Mouse (Mus musculus): ENCODE results near the gene Pdpn. TPM values are rescaled to one million over a fixed set of nuclear protein-coding genes. Genes with fewer than 3 reads are reported as not detected.
A peak's percentile ranks its signal among the peaks of the same experiment; 100 is the strongest.

Pdpn gene
- polyA plus RNA-seq, 1 experiment = 2.2 TPM

GRCm38 (mm10) chr4:143313299-143313698 lies 13.9 kb upstream of the Pdpn start:
- Histone ChIP-seq H3K27me3 (ENCODE audit: control insufficient read depth, insufficient read depth, low read length) (no peaks in the 10 kb centered on the region), H3K4me1 (replicated peaks; ENCODE audit: control insufficient read depth, insufficient read depth, low read length) (no peaks in the 10 kb centered on the region), H3K27ac (ENCODE audit: control insufficient read depth, insufficient read depth, low read length) (no peak overlapping the region), H3K4me3 (ENCODE audit: control insufficient read depth, insufficient read depth, low read length) (no peak overlapping the region), H3K36me3 (ENCODE audit: control insufficient read depth, insufficient read depth, low read length) (no peaks in the 10 kb centered on the region)
- DNase-seq = no peak
- TF ChIP-seq POLR2A (IDR thresholded peaks at IDR 0.05; ENCODE audit: control insufficient read depth, extremely low read depth, insufficient read depth, low read length, poor library complexity) (no peak), CTCF (IDR thresholded peaks at IDR 0.05; ENCODE audit: borderline replicate concordance, control insufficient read depth, extremely low read depth, insufficient read depth, low read length, poor library complexity) (no peak)
- 72% methylated on average over 6 of the region's 6 CpGs for WGBS

GRCm38 (mm10) chr4:143311341-143311740 lies 12.0 kb upstream of the Pdpn start:
- peak; percentile 7 for DNase-seq
- WGBS = 52% methylated on average over 2 of the region's 2 CpGs

GRCm38 (mm10) chr4:143305987-143306772 lies 6.8 kb upstream of the Pdpn start:
- Histone ChIP-seq H3K4me1 (replicated peaks; ENCODE audit: control insufficient read depth, insufficient read depth, low read length) (no peaks in the 10 kb centered on the region), H3K27ac (ENCODE audit: control insufficient read depth, insufficient read depth, low read length) (no peak overlapping the region), H3K27me3 (ENCODE audit: control insufficient read depth, insufficient read depth, low read length) (no peaks in the 10 kb centered on the region), H3K36me3 (ENCODE audit: control insufficient read depth, insufficient read depth, low read length) (no peaks in the 10 kb centered on the region), H3K4me3 (ENCODE audit: control insufficient read depth, insufficient read depth, low read length) (no peak overlapping the region)
- TF ChIP-seq POLR2A (IDR thresholded peaks at IDR 0.05; ENCODE audit: control insufficient read depth, extremely low read depth, insufficient read depth, low read length, poor library complexity) (no peak), CTCF (IDR thresholded peaks at IDR 0.05; ENCODE audit: borderline replicate concordance, control insufficient read depth, extremely low read depth, insufficient read depth, low read length, poor library complexity) (no peak)
- WGBS = 62% methylated on average over 5 of the region's 5 CpGs
- DNase-seq = no peak

More at GRCm38 (mm10) chr4:143311341-143311740, 12.0 kb upstream of the Pdpn start:
- Histone ChIP-seq H3K4me1 (replicated peaks; ENCODE audit: control insufficient read depth, insufficient read depth, low read length) (no peaks in the 10 kb centered on the region), H3K27me3 (ENCODE audit: control insufficient read depth, insufficient read depth, low read length) (no peaks in the 10 kb centered on the region), H3K36me3 (ENCODE audit: control insufficient read depth, insufficient read depth, low read length) (no peaks in the 10 kb centered on the region), H3K27ac (ENCODE audit: control insufficient read depth, insufficient read depth, low read length) (no peak overlapping the region), H3K4me3 (ENCODE audit: control insufficient read depth, insufficient read depth, low read length) (no peak overlapping the region)
- TF ChIP-seq POLR2A (IDR thresholded peaks at IDR 0.05; ENCODE audit: control insufficient read depth, extremely low read depth, insufficient read depth, low read length, poor library complexity) (no peak), CTCF (IDR thresholded peaks at IDR 0.05; ENCODE audit: borderline replicate concordance, control insufficient read depth, extremely low read depth, insufficient read depth, low read length, poor library complexity) (no peak)

DNA sequence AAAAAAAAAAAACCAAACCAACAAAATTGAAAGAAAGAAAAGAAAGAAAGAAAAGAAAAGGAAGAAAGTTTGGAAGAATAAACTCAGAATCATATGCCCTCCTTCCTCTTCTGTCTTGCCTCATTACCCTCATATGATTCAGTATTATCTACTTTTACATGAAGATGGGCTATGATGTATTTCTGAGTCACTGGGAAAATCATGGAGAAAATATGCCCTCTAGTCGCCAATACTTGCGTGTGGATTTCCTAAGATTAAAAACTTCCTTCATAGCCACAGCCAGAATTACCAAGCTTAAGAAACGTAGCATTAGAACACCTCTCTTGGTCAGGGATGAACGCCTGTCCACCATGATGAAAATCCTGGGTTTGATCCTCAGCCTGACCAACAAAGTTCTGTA lies 5.7 kb upstream of the Pdpn start:
- no peak for DNase-seq
- Histone ChIP-seq H3K4me3 (ENCODE audit: control insufficient read depth, insufficient read depth, low read length) (no peak overlapping the region), H3K27me3 (ENCODE audit: control insufficient read depth, insufficient read depth, low read length) (no peaks in the 10 kb centered on the region; the same call in 1 of the 2 replicates), H3K27ac (ENCODE audit: control insufficient read depth, insufficient read depth, low read length) (no peak overlapping the region), H3K4me1 (replicated peaks; ENCODE audit: control insufficient read depth, insufficient read depth, low read length) (no peaks in the 10 kb centered on the region), H3K36me3 (ENCODE audit: control insufficient read depth, insufficient read depth, low read length) (no peaks in the 10 kb centered on the region)
- WGBS = 94% methylated on average over 4 of the region's 4 CpGs
- TF ChIP-seq CTCF (IDR thresholded peaks at IDR 0.05; ENCODE audit: borderline replicate concordance, control insufficient read depth, extremely low read depth, insufficient read depth, low read length, poor library complexity) (no peak), POLR2A (IDR thresholded peaks at IDR 0.05; ENCODE audit: control insufficient read depth, extremely low read depth, insufficient read depth, low read length, poor library complexity) (no peak)

DNA sequence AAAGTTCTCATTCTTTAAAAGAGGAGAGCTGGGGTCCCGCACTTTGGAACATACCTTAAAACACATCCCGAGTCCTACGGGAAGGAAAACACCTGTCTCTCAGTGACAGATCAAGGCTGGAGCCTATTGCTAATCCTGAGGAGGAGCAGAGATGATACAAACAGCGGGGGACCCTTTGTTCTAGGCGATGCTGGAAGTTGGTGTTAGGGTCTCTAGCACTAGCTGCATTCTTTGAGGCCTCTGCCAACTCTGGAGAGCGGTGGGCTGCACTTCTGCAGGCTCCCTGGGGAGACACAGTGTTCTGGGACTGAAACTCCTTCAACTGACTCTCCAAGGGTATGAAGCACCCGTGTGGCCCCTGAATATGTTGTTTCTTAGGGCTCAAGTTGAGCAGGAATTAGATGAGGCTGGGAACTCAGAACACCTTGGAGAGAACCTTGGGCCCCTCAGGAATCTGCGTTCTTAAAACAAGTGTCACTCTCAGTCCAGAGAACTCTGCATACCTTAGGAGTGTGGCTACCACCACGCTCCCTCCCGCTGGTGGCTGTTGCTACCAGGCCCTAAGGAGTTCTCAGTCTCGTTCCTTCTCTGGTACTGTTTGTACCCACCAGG lies 3.0 kb upstream of the Pdpn start:
- Histone ChIP-seq H3K27me3 (ENCODE audit: control insufficient read depth, insufficient read depth, low read length) (peaks cover 3% of the 10 kb centered on the region; the same call in 1 of the 2 replicates), H3K27ac (ENCODE audit: control insufficient read depth, insufficient read depth, low read length) (no peak overlapping the region), H3K4me1 (replicated peaks; ENCODE audit: control insufficient read depth, insufficient read depth, low read length) (no peaks in the 10 kb centered on the region), H3K4me3 (ENCODE audit: control insufficient read depth, insufficient read depth, low read length) (no peak overlapping the region), H3K36me3 (ENCODE audit: control insufficient read depth, insufficient read depth, low read length) (no peaks in the 10 kb centered on the region)
- no peak for TF ChIP-seq POLR2A (IDR thresholded peaks at IDR 0.05; ENCODE audit: control insufficient read depth, extremely low read depth, insufficient read depth, low read length, poor library complexity)
- no peak for TF ChIP-seq CTCF (IDR thresholded peaks at IDR 0.05; ENCODE audit: borderline replicate concordance, control insufficient read depth, extremely low read depth, insufficient read depth, low read length, poor library complexity)
- no peak for DNase-seq
- 65% methylated on average over 11 of the region's 11 CpGs for WGBS

DNA sequence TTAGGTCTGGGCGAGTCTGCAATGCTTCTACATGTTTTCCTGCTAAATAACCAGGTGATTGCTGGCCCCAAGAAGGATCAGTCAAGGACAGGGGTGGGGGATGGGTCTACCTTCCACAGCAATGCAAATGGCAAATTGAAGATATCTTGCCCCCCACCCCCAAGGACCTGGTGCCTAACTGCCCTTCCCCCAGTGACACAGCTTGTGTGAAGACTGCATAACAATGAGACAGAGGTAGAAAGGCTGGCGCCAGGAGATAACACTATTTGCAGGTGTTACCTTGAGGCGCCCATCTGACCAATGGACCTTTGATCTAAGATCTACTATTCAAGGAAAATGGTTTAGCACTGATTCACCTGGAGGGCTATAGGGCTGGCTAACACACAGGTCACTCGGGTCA lies 2.5 kb upstream of the Pdpn start:
- TF ChIP-seq POLR2A (IDR thresholded peaks at IDR 0.05; ENCODE audit: control insufficient read depth, extremely low read depth, insufficient read depth, low read length, poor library complexity) (no peak), CTCF (IDR thresholded peaks at IDR 0.05; ENCODE audit: borderline replicate concordance, control insufficient read depth, extremely low read depth, insufficient read depth, low read length, poor library complexity) (no peak)
- 57% methylated on average over 4 of the region's 4 CpGs for WGBS

More for the DNA sequence above, 2.5 kb upstream of the Pdpn start:
- DNase-seq = no peak
- Histone ChIP-seq H3K4me3 (ENCODE audit: control insufficient read depth, insufficient read depth, low read length) (no peak overlapping the region), H3K4me1 (replicated peaks; ENCODE audit: control insufficient read depth, insufficient read depth, low read length) (no peaks in the 10 kb centered on the region), H3K27me3 (ENCODE audit: control insufficient read depth, insufficient read depth, low read length) (peaks cover 3% of the 10 kb centered on the region; the same call in 1 of the 2 replicates), H3K36me3 (ENCODE audit: control insufficient read depth, insufficient read depth, low read length) (no peaks in the 10 kb centered on the region), H3K27ac (ENCODE audit: control insufficient read depth, insufficient read depth, low read length) (no peak overlapping the region)
